Mouse (Mus musculus): Measurements from ENCODE around the gene Zfp106. TPM values are rescaled to one million over a fixed set of nuclear protein-coding genes. Genes with fewer than 3 reads are reported as not detected.

Gene Zfp106
- polyA plus RNA-seq (2012): 36.5 and 45.0 TPM in 2 replicates

DNA sequence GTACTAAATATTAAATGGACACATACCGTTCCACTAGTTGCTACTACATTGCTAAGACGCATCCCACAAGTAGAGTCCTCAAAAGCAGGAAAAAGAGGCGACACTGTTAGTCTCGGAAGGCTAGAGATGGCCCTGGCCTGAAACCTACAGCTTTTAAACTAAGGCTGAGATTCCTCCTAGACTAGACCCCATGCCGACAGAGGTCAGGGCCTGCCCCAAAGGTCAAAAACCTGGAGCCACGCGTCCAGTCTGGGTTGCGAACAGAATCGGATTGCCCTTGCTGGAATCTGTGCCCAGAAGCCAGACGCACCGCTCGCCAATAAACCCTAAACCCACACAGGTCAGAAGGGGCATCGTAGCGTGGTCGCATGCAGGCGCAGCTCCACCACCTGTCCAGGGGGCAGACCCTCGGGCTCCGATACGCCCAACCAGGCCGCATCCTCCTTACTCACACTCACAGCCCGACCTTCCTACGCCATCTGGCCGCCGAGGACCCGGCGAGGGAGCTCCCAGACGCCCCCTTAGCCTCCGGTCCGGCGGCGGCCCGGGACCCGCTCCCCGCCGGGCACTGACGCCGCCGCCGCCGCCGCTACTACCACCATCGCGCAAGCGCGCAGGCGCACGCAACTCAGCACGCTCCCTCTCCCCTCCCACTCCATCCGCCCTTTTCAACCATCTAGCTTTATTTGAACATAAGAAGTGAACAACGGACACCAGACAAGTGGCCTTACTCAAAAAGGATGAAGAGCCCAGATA, at the start of gene Zfp106:
TSS of gene Zfp106 (minus strand) at position 609 of the 756 bp plus-strand sequence.

DNA sequence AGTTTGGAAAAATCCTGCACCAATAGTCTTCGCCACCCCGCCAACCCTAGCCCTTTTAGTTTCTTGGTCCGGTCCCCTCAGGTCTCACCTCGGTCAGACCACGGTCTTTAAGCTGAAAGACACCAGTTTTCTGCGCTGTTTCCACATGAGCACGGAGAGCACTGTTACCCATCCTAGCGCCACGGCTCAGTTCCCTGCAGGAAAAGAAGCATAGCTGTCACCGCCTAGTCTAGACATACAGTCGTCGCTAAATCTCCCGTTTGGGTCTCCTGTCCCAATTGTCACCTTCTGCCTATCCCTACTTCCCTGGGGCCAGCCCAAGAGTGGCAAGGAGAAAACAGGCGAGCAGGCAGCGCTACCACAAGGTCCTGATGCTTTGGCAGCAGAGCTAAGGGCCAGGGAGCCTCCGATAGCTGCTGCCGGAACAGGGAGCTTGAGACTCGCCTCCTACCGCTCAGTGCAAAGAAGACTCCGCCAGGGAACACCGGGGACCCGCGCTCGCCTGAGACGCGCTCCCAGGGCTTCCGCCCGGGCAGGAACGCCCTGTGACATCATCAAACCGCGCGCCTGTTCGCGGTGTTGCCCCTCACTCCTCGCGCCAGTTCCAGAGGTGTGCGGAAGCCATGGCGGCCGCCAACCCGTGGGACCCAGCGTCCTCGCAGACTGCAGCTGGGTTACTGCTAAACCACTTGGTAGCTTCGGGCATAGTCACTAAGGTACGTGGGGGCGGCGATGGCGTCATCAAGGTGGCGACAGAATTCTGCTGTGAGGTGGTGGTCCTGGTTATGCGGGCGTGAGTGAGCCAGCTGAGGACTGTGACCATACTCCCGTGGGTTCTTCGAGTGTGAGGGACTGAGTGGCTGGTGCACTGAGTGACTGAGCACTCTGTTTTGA, 45.4 kb upstream of the Zfp106 start, which contains the start of the genes Haus2 and Lrrc57:
TSS of gene Haus2 (plus strand) at position 554 of the 894 bp plus-strand sequence.
TSS of gene Lrrc57 (minus strand) at position 691 of the 894 bp plus-strand sequence.

DNA sequence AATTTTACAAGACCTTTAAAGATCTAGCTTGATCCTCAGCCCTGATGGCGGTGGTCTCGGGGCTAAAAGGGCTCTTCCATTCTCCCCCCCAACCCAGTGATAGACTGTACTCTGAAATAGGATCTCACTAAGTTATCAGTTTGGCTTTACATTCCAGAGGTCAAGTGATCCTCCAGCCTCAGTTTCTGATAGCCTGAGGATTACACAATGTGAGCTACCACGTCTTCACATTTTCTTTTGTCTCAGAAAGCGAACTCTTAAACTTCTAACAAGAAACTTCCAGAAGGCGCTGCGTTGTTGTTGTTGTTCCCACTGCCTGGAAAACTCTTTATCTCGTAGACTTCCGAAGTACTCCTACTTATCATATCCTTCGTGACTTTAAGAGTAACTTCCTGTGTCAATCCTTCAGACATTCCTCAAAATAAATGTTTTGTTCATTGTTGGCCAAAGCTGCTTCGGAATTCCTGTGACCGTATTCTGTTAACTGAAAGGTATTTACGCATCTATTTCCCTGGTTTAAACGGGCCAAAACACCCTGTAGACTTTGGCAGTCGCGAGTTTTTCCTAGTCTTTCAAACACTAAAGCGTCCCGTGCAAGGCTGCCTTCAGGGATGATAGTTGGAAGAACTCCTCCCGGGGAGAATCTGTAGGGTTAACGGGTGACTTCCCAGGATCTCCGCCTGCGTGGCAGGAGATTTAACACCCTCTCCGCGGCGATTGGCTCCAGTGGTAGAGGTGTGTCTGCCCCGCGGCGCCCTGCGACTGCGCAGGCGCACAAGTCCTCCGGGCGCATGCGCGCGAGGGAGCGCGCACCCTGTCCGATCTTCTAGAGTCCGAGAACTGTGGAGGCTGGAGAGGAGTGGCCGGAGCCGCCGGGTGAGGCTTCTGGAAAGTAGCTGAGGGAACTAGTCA, 3.5 kb upstream of the Zfp106 start, which contains the start of gene Snap23:
TSS of gene Snap23 (plus strand) at position 786 of the 912 bp plus-strand sequence.

Other genes with a start within 250 kb of the Zfp106 start
- gene Pla2g4f, start 249.7 kb downstream of the Zfp106 start, polyA plus RNA-seq (2012): 0.02 and 0.04 TPM in 2 replicates
- 14.9 and 15.8 TPM in 2 replicates for gene Vps39, start 210.7 kb downstream of the Zfp106 start, polyA plus RNA-seq (2012)
- 2.9 and 4.1 TPM in 2 replicates for gene Ganc, start 159.9 kb downstream of the Zfp106 start, polyA plus RNA-seq (2012)
- 2.0 TPM in 2 replicates for gene Tmem87a, start 159.7 kb downstream of the Zfp106 start, polyA plus RNA-seq (2012)
- gene Capn3, start 107.8 kb downstream of the Zfp106 start, polyA plus RNA-seq (2012): 0.29 and 0.46 TPM in 2 replicates
- 8.8 and 11.2 TPM in 2 replicates for gene Snap23, start 3.8 kb upstream of the Zfp106 start, polyA plus RNA-seq (2012)
- gene Haus2, start 45.5 kb upstream of the Zfp106 start, polyA plus RNA-seq (2012): 2.6 and 2.7 TPM in 2 replicates
- gene Lrrc57, start 45.7 kb upstream of the Zfp106 start, polyA plus RNA-seq (2012): 1.7 and 1.9 TPM in 2 replicates
- 0.30 and 0.31 TPM in 2 replicates for gene Stard9, start 65.3 kb upstream of the Zfp106 start, polyA plus RNA-seq (2012)

Measured in megakaryocyte-erythroid progenitor cell, adult 5 weeks (primary cell).